Mouse (Mus musculus): ENCODE results near the gene Vps50. TPM values are rescaled to one million over a fixed set of nuclear protein-coding genes. Genes with fewer than 3 reads are reported as not detected.

Gene Vps50
- total RNA-seq (2021) = 10 to 100 TPM; 13.9 to 14.8 TPM
- polyA plus RNA-seq (2012; rRNA removed) = 3.2 and 5.6 TPM in 2 replicates
- long read RNA-seq, transcript Vps50-201 (28 exons, 3,788 nt) = major isoform, 10 of 18 reads
- long read RNA-seq, partial matches to known transcripts = 4 of 18 reads
- long read RNA-seq, other reads (novel, unspliced or antisense) = 3 of 18 reads

DNA sequence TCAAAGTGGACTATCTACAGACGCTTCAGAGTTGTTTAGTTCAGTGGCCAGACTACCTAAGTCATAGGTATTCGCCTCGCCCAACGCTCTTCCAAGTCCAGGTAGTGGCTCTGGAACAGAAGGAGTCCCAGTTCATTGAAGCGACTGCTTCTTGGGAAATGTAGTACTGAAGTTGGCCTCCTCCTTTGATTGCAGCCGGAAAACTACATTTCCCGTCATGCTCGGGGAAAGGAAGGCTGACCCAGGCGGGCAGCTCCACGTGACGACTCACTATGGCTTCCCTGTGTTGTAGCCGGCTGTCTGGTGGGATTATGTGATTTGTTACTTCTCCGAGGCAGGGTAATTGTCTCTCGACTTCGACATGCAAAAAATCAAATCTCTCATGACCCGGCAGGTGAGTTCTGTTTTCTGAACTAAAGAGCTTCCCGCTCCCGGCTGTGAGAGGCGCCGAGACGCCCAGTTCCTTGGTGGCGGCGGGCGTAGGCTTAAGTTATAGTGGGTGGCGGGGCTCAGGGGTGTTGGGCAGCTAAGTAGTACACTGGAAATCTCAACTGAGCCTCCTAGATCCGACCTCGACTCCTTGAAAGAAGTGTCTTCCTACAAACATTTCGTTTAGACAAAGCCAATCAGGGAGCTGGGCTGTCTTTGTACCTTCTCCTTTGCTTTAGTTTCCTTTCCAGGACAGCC is at the start of gene Vps50, which contains the start of gene Hepacam2:
TSS of gene Vps50 (plus strand) at position 221 of the 687 bp plus-strand sequence.
TSS of gene Hepacam2 (minus strand) at position 137 of the 687 bp plus-strand sequence.
- peak within 1 kb of the TSS; percentile 60 for H3K27ac ChIP-seq
- peak; percentile 72 for TF ChIP-seq POLR2A (IDR thresholded peaks at IDR 0.05; ENCODE audit: insufficient read depth, low read depth, low read length)
- 0 out of 2 replicates have a peak, but pooled peaks have one; percentile 2 for TF ChIP-seq CTCF (IDR thresholded peaks at IDR 0.05)
- TF ChIP-seq EP300 (IDR thresholded peaks at IDR 0.05; ENCODE audit: insufficient read depth, low read depth, low read length) = 0 out of 2 replicates have a peak, but pooled peaks have one; percentile 15
- H3K9ac ChIP-seq (ENCODE audit: low read depth, low read length) = peak within 1 kb of the TSS; percentile 71
- 1% methylated on average over 28 of the region's 28 CpGs for WGBS
- H3K27me3 ChIP-seq (ENCODE audit: control insufficient read depth, insufficient read depth, low read length) = no peaks in the 10 kb centered on the region
- H3K79me2 ChIP-seq (replicated peaks; ENCODE audit: control insufficient read depth, insufficient read depth, low read length) = no peaks in the 10 kb centered on the region; the same call in 1 of the 2 replicates
- H3K4me1 ChIP-seq (ENCODE audit: control insufficient read depth, insufficient read depth, low read length) = peaks cover 1% of the 10 kb centered on the region
- intact Hi-C loops (cut with DNase I) = loop anchor here (5.0 kb wide), 2 partner anchors 589 to 1249 kb away; partner anchors contain the start of genes Bet1, Peg10 and Sgce
- no peaks in the 10 kb centered on the region for H3K36me3 ChIP-seq (ENCODE audit: control insufficient read depth, insufficient read depth, low read length)
- peak within 1 kb of the TSS; percentile 91 for H3K4me3 ChIP-seq
- peak; percentile 84 to 91 for DNase-seq

DNA sequence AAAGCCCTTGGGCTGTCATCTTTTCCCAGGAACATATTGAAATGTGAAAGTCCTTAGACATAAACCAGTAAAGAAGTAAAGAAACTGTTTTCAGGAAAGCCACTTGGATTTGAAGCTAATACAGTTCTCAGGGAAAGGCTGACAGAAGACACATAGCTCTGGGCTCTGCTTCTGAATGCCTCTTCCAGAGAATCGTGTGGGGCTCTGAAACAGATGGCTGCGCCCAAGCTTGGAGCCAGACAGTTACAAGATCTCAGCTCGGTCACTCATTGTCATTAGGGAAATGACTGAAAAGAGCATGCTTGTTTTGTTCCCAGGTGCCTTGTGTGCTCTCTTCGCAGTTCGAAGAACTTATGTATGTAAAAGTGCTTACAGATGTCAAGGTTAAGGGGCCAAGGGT is 43.8 kb upstream of the Vps50 start:
- H3K79me2 ChIP-seq (replicated peaks; ENCODE audit: control insufficient read depth, insufficient read depth, low read length) = no peaks in the 10 kb centered on the region
- no peaks in the 10 kb centered on the region for H3K27me3 ChIP-seq (ENCODE audit: control insufficient read depth, insufficient read depth, low read length)
- no peaks in the 10 kb centered on the region for H3K36me3 ChIP-seq (ENCODE audit: control insufficient read depth, insufficient read depth, low read length)
- TF ChIP-seq POLR2A (IDR thresholded peaks at IDR 0.05; ENCODE audit: insufficient read depth, low read depth, low read length) (no peak), CTCF (IDR thresholded peaks at IDR 0.05) (no peak), EP300 (IDR thresholded peaks at IDR 0.05; ENCODE audit: insufficient read depth, low read depth, low read length) (no peak)
- no peak for DNase-seq
- intact Hi-C loops (cut with DNase I) = no loop called here
- H3K4me3 ChIP-seq = no peak overlapping the region
- no peak overlapping the region for H3K27ac ChIP-seq
- H3K9ac ChIP-seq (ENCODE audit: low read depth, low read length) = no peak overlapping the region
- no peaks in the 10 kb centered on the region for H3K4me1 ChIP-seq (ENCODE audit: control insufficient read depth, insufficient read depth, low read length)
- WGBS = 60% methylated on average over 5 of the region's 5 CpGs

DNA sequence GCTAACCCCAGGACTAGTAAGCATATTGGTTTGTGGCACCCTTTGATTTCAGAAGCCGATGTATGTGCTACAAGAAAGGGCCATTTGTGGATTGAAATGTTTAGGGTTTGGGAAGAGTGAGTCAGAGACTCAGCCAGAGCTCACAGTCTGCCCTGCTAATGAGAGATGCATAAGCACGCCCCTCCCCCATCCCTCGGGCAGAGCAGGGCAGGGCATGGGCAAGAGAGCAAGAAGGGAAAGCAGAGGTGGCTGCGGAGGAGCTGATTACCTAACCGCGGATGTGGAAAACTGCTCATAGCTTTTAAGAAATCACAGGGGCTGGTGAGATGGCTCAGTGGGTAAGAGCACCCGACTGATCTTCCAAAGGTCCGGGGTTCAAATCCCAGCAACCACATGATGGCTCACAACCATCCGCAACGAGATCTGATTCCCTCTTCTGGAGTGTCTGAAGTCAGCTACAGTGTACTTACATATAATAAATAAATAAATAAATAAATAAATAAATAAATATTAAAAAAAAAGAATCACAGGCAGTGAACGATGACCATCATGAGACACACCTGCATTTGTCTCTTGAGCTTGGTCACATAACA is 42.1 kb upstream of the Vps50 start:
- H3K27me3 ChIP-seq (ENCODE audit: control insufficient read depth, insufficient read depth, low read length) = no peaks in the 10 kb centered on the region
- no peak overlapping the region for H3K4me3 ChIP-seq
- no peak overlapping the region for H3K27ac ChIP-seq
- no peaks in the 10 kb centered on the region for H3K4me1 ChIP-seq (ENCODE audit: control insufficient read depth, insufficient read depth, low read length)
- H3K36me3 ChIP-seq (ENCODE audit: control insufficient read depth, insufficient read depth, low read length) = no peaks in the 10 kb centered on the region
- no peaks in the 10 kb centered on the region for H3K79me2 ChIP-seq (replicated peaks; ENCODE audit: control insufficient read depth, insufficient read depth, low read length)
- no peak for DNase-seq
- 66% methylated on average over 11 of the region's 11 CpGs for WGBS
- no peak overlapping the region for H3K9ac ChIP-seq (ENCODE audit: low read depth, low read length)
- intact Hi-C loops (cut with DNase I) = no loop called here
- TF ChIP-seq POLR2A (IDR thresholded peaks at IDR 0.05; ENCODE audit: insufficient read depth, low read depth, low read length) (no peak), EP300 (IDR thresholded peaks at IDR 0.05; ENCODE audit: insufficient read depth, low read depth, low read length) (no peak), CTCF (IDR thresholded peaks at IDR 0.05) (no peak)

DNA sequence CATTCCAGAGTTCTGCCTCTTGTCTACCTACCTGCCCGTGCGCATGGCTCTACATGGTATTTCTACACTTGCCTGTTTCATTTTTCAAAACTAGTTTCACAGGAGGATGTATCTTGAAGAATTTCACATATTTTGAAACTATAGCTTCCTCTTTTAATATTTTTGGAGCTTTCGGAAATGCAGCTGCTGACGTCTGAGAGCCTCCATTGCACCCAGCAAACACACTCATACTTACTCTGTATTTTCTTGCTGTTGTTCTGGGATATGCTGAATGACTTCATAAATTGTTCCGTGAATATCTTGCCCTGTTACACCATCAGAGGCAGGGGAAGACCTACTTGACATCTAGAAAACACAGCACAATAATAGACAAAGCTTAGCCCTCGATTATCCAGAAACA is 35.2 kb upstream of the Vps50 start:
- H3K36me3 ChIP-seq (ENCODE audit: control insufficient read depth, insufficient read depth, low read length) = no peaks in the 10 kb centered on the region
- TF ChIP-seq EP300 (IDR thresholded peaks at IDR 0.05; ENCODE audit: insufficient read depth, low read depth, low read length) (no peak), CTCF (IDR thresholded peaks at IDR 0.05) (no peak), POLR2A (IDR thresholded peaks at IDR 0.05; ENCODE audit: insufficient read depth, low read depth, low read length) (no peak)
- DNase-seq = no peak
- no peaks in the 10 kb centered on the region for H3K4me1 ChIP-seq (ENCODE audit: control insufficient read depth, insufficient read depth, low read length)
- no peak overlapping the region for H3K9ac ChIP-seq (ENCODE audit: low read depth, low read length)
- no peaks in the 10 kb centered on the region for H3K79me2 ChIP-seq (replicated peaks; ENCODE audit: control insufficient read depth, insufficient read depth, low read length)
- H3K27me3 ChIP-seq (ENCODE audit: control insufficient read depth, insufficient read depth, low read length) = no peaks in the 10 kb centered on the region
- H3K4me3 ChIP-seq = no peak overlapping the region
- 68% methylated on average over 6 of the region's 6 CpGs for WGBS
- H3K27ac ChIP-seq = no peak overlapping the region
- intact Hi-C loops (cut with DNase I) = no loop called here

DNA sequence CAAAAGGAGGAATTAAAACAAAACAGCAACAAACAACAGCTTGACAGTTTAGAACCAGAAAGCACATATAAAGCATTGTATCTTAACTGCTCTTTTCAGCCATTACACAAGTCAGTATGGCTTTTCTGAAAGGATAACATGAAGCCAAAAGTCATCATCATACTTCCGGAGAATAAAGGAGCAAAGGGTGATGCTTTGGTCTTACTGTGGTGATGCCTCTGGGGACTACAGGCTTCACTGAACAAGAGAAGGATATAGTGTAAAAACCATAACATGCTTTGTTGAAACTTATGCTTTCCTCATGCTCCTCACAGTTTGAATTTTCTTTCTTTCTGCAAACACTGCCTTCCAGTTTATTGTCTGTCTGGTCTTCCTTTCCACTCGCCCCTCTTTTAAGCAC is 34.6 kb upstream of the Vps50 start:
- WGBS = 73% methylated on average over 2 of the region's 2 CpGs
- no peaks in the 10 kb centered on the region for H3K4me1 ChIP-seq (ENCODE audit: control insufficient read depth, insufficient read depth, low read length)
- intact Hi-C loops (cut with DNase I) = no loop called here
- H3K27me3 ChIP-seq (ENCODE audit: control insufficient read depth, insufficient read depth, low read length) = no peaks in the 10 kb centered on the region
- H3K4me3 ChIP-seq = no peak overlapping the region
- no peaks in the 10 kb centered on the region for H3K36me3 ChIP-seq (ENCODE audit: control insufficient read depth, insufficient read depth, low read length)
- H3K27ac ChIP-seq = no peak overlapping the region
- H3K9ac ChIP-seq (ENCODE audit: low read depth, low read length) = no peak overlapping the region
- no peak for DNase-seq
- H3K79me2 ChIP-seq (replicated peaks; ENCODE audit: control insufficient read depth, insufficient read depth, low read length) = no peaks in the 10 kb centered on the region
- no peak for TF ChIP-seq EP300 (IDR thresholded peaks at IDR 0.05; ENCODE audit: insufficient read depth, low read depth, low read length)
- no peak for TF ChIP-seq POLR2A (IDR thresholded peaks at IDR 0.05; ENCODE audit: insufficient read depth, low read depth, low read length)
- no peak for TF ChIP-seq CTCF (IDR thresholded peaks at IDR 0.05)

DNA sequence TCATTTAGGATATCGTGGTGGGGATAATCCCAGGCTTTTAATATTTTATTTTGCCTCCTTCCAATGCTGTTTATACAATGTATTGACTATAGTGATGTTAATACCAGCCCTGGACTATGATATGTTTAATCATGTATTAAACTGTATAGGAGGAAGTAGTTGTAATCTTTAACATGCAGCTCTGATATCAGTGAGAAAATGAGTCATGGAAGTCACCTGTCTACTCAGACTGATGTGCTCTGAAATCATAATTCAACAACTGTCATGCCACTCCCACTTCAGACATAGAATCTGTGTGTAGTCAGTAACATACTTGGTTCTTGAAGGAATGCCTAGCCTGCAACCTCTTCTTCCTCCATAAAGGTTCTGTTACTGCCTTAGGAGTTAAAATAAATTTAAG is 29.6 kb upstream of the Vps50 start:
- WGBS = 39% methylated on average over 1 of the region's 1 CpGs
- TF ChIP-seq CTCF (IDR thresholded peaks at IDR 0.05) = no peak
- no peak for TF ChIP-seq POLR2A (IDR thresholded peaks at IDR 0.05; ENCODE audit: insufficient read depth, low read depth, low read length)
- TF ChIP-seq EP300 (IDR thresholded peaks at IDR 0.05; ENCODE audit: insufficient read depth, low read depth, low read length) = no peak
- Histone ChIP-seq H3K9ac (ENCODE audit: low read depth, low read length) (no peak overlapping the region), H3K4me3 (no peak overlapping the region), H3K36me3 (ENCODE audit: control insufficient read depth, insufficient read depth, low read length) (no peaks in the 10 kb centered on the region), H3K27me3 (ENCODE audit: control insufficient read depth, insufficient read depth, low read length) (no peaks in the 10 kb centered on the region), H3K79me2 (replicated peaks; ENCODE audit: control insufficient read depth, insufficient read depth, low read length) (no peaks in the 10 kb centered on the region), H3K4me1 (ENCODE audit: control insufficient read depth, insufficient read depth, low read length) (no peaks in the 10 kb centered on the region), H3K27ac (no peak overlapping the region)
- DNase-seq = no peak
- intact Hi-C loops (cut with DNase I) = no loop called here

Data from heart, adult 2 months (tissue).